Mouse (Mus musculus) stomach, postnatal 0 days (tissue): ENCODE data around the gene Rcn1.

Source experiments
- CTCF ChIP-seq: IDR thresholded peaks from 2 replicates; pipeline ENCODE4 v1.5.1; 2016; ENCODE audit warnings: antibody characterized with exemption, low read depth, mild to moderate bottlenecking, moderate library complexity
- EP300 ChIP-seq: optimal IDR thresholded peaks from 2 replicates; pipeline ENCODE3; 2016; ENCODE audit warnings: antibody characterized with exemption

GRCm38 (mm10) chr2:105398636-105399084 is 459 bp downstream of the Rcn1 start:
- TF ChIP-seq CTCF (no peak), EP300 (no peak)
